Mouse (Mus musculus): ENCODE measurements around the gene Zfp950. TPM values are rescaled to one million over a fixed set of nuclear protein-coding genes. Genes with fewer than 3 reads are reported as not detected.

Zfp950 gene
- polyA plus RNA-seq, 1 experiment from 2014 or later = 26.3 TPM

DNA sequence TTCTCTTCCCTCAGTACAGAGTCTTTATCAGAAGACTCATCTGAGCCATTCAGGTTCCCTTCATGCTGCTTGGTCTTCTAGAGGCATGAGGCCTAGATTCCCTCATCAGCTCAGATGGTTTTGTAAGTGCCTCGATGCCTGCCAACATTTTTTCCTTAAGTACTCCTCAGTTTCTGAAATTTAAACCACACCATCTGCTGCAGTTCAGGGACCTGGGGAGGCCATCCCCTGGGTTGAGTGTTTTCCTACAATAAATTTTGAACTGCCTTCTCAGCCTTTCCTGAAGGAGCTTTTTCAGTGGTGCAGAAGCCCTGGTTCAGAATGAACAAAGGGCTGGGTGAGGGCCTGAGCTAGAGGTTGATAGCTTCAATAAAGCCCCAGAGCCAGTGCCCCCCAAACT, 91.2 kb downstream of the Zfp950 start:
- Histone ChIP-seq H3K4me2 (no peak overlapping the region), H3K36me3 (ENCODE audit: control insufficient read depth, insufficient read depth, low read length) (no peaks in the 10 kb centered on the region), H3K27ac (ENCODE audit: low read depth, low read length) (no peak overlapping the region), H3K27me3 (ENCODE audit: control insufficient read depth, insufficient read depth, low read length) (no peaks in the 10 kb centered on the region), H3K9me3 (replicated peaks; ENCODE audit: control insufficient read depth, low read length) (no peaks in the 10 kb centered on the region), H3K9ac (ENCODE audit: low read depth, low read length) (no peak overlapping the region), H3K4me1 (ENCODE audit: control insufficient read depth, insufficient read depth, low read length) (no peaks in the 10 kb centered on the region), H3K4me3 (ENCODE audit: low read depth, low read length) (no peak overlapping the region)
- 77% methylated on average over 1 of the region's 1 CpGs for whole genome bisulfite sequencing (ENCODE audit: insufficient replicate concordance)
- ATAC-seq (replicated peaks; ENCODE audit: insufficient number of reproducible peaks, low FRiP score, low TSS enrichment) = no peak

DNA sequence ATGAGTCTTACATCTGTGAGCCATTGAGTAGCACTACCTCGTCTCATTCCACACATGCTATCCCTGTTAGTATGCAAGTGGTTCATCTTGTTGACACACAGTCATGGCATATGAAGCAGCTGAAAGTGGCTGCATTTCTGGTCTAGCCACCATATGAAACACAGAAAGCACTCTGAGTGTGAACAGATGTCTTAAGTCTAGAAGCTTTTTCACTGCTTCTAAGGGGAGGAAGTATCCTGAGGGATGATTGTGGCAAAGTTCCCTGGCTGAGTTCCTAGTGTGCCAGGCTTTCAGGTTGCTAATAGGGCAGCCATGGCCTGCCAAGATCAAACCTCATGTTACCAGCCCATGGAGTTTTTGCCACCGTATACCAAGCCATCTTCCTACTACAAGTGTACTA, 92.0 kb downstream of the Zfp950 start:
- Histone ChIP-seq H3K4me3 (ENCODE audit: low read depth, low read length) (no peak overlapping the region), H3K4me1 (ENCODE audit: control insufficient read depth, insufficient read depth, low read length) (no peaks in the 10 kb centered on the region), H3K9ac (ENCODE audit: low read depth, low read length) (no peak overlapping the region), H3K36me3 (ENCODE audit: control insufficient read depth, insufficient read depth, low read length) (no peaks in the 10 kb centered on the region), H3K27me3 (ENCODE audit: control insufficient read depth, insufficient read depth, low read length) (no peaks in the 10 kb centered on the region), H3K4me2 (no peak overlapping the region), H3K9me3 (replicated peaks; ENCODE audit: control insufficient read depth, low read length) (no peaks in the 10 kb centered on the region), H3K27ac (ENCODE audit: low read depth, low read length) (no peak overlapping the region)
- no peak for ATAC-seq (replicated peaks; ENCODE audit: insufficient number of reproducible peaks, low FRiP score, low TSS enrichment)
- 78% methylated on average over 2 of the region's 2 CpGs for WGBS (ENCODE audit: insufficient replicate concordance)

DNA sequence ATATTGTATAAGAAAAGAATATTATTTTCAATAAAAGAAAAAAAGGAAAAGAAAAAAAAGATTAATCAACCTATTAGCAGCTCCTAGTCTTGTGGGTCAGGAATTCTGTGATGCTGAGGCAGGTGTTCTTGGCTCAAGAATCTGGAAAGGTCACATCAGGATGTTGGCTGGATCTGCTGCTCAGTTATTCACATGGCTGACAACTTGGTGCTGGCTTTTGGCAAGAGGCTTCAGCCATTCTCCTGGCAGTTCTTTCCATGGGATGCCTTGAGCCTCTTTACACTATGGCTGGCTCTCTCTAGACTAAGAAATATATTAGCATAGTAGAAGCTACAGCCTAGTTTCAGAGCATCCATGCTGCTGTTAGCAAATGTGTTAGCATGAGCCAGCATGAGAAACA, 101.5 kb downstream of the Zfp950 start:
- H3K9ac ChIP-seq (ENCODE audit: low read depth, low read length) = no peak overlapping the region
- peaks cover 3% of the 10 kb centered on the region; the same call in 1 of the 2 replicates for H3K36me3 ChIP-seq (ENCODE audit: control insufficient read depth, insufficient read depth, low read length)
- H3K27me3 ChIP-seq (ENCODE audit: control insufficient read depth, insufficient read depth, low read length) = no peaks in the 10 kb centered on the region
- no peak for ATAC-seq (replicated peaks; ENCODE audit: insufficient number of reproducible peaks, low FRiP score, low TSS enrichment)
- H3K4me1 ChIP-seq (ENCODE audit: control insufficient read depth, insufficient read depth, low read length) = no peaks in the 10 kb centered on the region
- H3K4me3 ChIP-seq (ENCODE audit: low read depth, low read length) = no peak overlapping the region
- no peak overlapping the region for H3K27ac ChIP-seq (ENCODE audit: low read depth, low read length)
- no peak overlapping the region for H3K4me2 ChIP-seq
- no peaks in the 10 kb centered on the region for H3K9me3 ChIP-seq (replicated peaks; ENCODE audit: control insufficient read depth, low read length)

DNA sequence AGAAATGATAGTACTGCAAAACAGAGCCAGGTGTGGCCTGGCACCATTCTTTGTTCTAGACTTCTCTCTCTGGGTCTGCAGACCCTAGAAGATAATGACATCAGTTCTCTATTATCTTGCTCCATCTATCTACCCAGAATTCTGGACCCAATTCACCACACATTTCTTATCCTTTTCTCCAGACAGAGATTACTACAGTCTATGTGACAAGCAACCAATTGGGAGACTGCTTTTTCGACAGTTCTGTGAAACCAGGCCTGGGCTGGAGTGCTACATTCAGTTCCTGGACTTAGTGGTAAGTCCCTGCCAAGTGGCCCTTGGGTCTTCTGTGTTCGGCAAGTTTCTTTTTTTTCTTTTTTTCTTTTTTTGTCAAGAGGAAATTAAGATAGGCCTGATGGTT, 109.1 kb downstream of the Zfp950 start:
- 63% methylated on average over 2 of the region's 2 CpGs for WGBS (ENCODE audit: insufficient replicate concordance)
- Histone ChIP-seq H3K4me1 (ENCODE audit: control insufficient read depth, insufficient read depth, low read length) (0 out of 2 replicates have a peak, but pooled peaks cover 13% of the 10 kb centered on the region), H3K9me3 (replicated peaks; ENCODE audit: control insufficient read depth, low read length) (no peaks in the 10 kb centered on the region), H3K4me3 (ENCODE audit: low read depth, low read length) (no peak overlapping the region), H3K27ac (ENCODE audit: low read depth, low read length) (no peak overlapping the region), H3K36me3 (ENCODE audit: control insufficient read depth, insufficient read depth, low read length) (no peaks in the 10 kb centered on the region), H3K27me3 (ENCODE audit: control insufficient read depth, insufficient read depth, low read length) (no peaks in the 10 kb centered on the region), H3K9ac (ENCODE audit: low read depth, low read length) (no peak overlapping the region), H3K4me2 (no peak overlapping the region)
- ATAC-seq (replicated peaks; ENCODE audit: insufficient number of reproducible peaks, low FRiP score, low TSS enrichment) = no peak

DNA sequence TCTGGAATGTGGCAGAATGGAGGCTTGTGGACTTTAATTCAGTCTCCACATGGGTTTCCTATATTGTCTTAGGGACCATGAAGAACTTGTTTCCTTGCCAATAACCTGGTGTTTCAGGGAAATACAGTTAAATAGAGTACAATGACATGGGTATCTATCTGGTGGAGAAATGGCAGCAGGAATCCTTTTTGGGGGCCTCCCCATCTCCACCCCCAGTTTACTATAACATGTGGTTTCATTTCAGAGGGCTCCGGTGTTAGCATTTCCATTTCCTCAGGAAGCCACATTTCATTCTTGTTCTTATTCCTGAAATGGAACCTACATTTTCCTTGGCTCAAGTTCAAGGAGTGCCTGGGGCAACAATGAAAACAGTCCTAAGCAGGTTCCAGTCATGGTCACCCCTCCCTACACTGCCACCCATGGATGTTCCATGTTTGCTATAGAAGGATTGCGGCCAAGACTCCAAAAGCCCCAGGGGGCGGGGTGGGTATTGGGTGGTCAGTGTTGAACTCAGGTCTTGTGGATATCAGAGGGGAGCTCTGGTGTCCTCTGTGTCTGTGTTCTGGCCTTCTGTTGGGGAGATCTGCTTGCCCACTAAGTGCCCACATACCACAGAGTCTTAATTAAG, 118.6 kb downstream of the Zfp950 start:
- no peak for ATAC-seq (replicated peaks; ENCODE audit: insufficient number of reproducible peaks, low FRiP score, low TSS enrichment)
- Histone ChIP-seq H3K27ac (ENCODE audit: low read depth, low read length) (peak overlapping the region; percentile 75), H3K27me3 (ENCODE audit: control insufficient read depth, insufficient read depth, low read length) (no peaks in the 10 kb centered on the region), H3K36me3 (ENCODE audit: control insufficient read depth, insufficient read depth, low read length) (no peaks in the 10 kb centered on the region), H3K4me1 (ENCODE audit: control insufficient read depth, insufficient read depth, low read length) (no peaks in the 10 kb centered on the region), H3K9ac (ENCODE audit: low read depth, low read length) (no peak overlapping the region), H3K4me2 (no peak overlapping the region; the same call in 1 of the 2 replicates), H3K4me3 (ENCODE audit: low read depth, low read length) (no peak overlapping the region), H3K9me3 (replicated peaks; ENCODE audit: control insufficient read depth, low read length) (no peaks in the 10 kb centered on the region)
- WGBS (ENCODE audit: insufficient replicate concordance) = 78% methylated on average over 3 of the region's 3 CpGs

DNA sequence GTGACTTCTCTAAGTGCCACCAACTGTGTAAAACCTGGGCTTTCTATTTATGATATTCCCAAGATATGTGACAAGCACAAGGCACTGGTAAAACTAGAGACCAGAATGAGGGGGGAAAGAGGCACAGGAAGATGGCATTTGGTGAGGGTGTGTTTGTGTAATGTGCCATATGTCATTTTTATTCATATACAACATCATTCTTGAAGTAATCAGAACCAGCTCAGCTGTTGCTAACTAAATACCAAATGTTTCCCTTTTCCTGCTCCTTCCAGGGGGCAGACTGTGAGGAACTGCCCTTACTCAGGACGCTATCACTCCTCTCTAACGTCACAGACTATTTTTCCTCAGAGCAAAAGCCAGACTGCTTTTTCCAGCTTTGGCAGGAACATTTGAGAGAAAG, 119.1 kb downstream of the Zfp950 start:
- Histone ChIP-seq H3K9ac (ENCODE audit: low read depth, low read length) (no peak overlapping the region), H3K4me1 (ENCODE audit: control insufficient read depth, insufficient read depth, low read length) (no peaks in the 10 kb centered on the region), H3K27me3 (ENCODE audit: control insufficient read depth, insufficient read depth, low read length) (no peaks in the 10 kb centered on the region), H3K4me3 (ENCODE audit: low read depth, low read length) (no peak overlapping the region), H3K9me3 (replicated peaks; ENCODE audit: control insufficient read depth, low read length) (no peaks in the 10 kb centered on the region), H3K4me2 (no peak overlapping the region), H3K27ac (ENCODE audit: low read depth, low read length) (peak overlapping the region; percentile 75), H3K36me3 (ENCODE audit: control insufficient read depth, insufficient read depth, low read length) (no peaks in the 10 kb centered on the region)
- 53% methylated on average over 2 of the region's 2 CpGs for WGBS (ENCODE audit: insufficient replicate concordance)
- ATAC-seq (replicated peaks; ENCODE audit: insufficient number of reproducible peaks, low FRiP score, low TSS enrichment) = no peak

DNA sequence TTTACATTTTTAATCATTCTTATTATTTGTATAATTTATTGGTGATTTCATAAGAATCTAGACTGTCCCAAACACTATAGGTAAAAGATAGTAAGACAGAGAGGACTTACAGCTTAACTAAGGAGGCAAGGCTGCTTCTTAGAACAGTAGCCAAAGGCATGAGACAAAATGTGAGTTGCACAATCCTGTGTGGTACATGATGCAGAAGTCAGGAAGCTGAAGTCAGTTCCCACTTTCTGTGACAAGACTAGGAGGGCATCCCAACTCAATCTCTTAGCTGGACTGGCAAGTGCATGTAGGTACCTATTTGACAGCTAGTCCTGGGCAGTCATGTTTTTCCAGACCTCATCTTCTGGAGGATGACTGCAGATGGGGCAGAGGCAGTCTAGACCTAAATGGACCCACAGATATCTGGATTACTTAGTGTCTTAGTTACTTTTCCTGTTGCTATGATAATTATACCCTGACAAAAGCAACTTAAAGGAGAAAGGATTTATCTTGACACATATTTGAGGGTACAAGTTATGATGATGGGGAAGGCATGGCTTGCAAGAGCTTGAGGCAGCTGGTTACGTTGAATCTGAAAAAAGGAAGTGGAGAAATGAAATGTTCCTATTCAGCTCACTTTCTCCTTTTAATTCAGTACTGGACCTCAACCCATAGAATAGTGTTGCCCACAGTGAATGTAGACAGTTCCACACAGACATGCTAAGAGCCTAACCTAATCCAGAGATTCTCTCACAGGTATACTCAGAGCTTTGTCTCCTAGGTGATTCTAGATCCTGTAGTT, 123.0 kb downstream of the Zfp950 start:
- no peaks in the 10 kb centered on the region for H3K9me3 ChIP-seq (replicated peaks; ENCODE audit: control insufficient read depth, low read length)
- H3K4me3 ChIP-seq (ENCODE audit: low read depth, low read length) = no peak overlapping the region
- no peak overlapping the region for H3K4me2 ChIP-seq
- no peak for ATAC-seq (replicated peaks; ENCODE audit: insufficient number of reproducible peaks, low FRiP score, low TSS enrichment)
- H3K27ac ChIP-seq (ENCODE audit: low read depth, low read length) = no peak overlapping the region
- H3K4me1 ChIP-seq (ENCODE audit: control insufficient read depth, insufficient read depth, low read length) = no peaks in the 10 kb centered on the region
- H3K36me3 ChIP-seq (ENCODE audit: control insufficient read depth, insufficient read depth, low read length) = no peaks in the 10 kb centered on the region
- no peaks in the 10 kb centered on the region for H3K27me3 ChIP-seq (ENCODE audit: control insufficient read depth, insufficient read depth, low read length)
- H3K9ac ChIP-seq (ENCODE audit: low read depth, low read length) = no peak overlapping the region
- WGBS (ENCODE audit: insufficient replicate concordance) = 79% methylated on average over 1 of the region's 1 CpGs

DNA sequence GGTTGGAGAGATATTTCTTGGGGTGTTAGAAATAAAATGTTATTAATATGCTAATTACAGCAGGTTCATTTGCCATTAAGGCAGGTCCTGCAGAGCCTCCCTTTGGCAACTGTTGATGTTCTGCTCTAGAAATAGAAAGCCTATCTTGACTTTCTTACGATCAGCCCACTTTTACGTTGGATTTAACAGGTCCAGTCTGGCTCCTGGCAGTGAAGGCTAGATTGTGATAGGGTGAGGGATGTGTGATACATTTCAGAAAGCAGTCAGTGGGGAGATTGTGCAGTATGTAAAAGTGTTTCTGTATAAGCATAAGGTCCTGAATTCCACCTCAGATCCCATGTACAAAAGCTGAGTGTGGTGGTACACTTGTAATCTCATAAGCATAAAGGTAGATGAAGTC, 131.4 kb downstream of the Zfp950 start:
- no peak overlapping the region for H3K27ac ChIP-seq (ENCODE audit: low read depth, low read length)
- no peak for ATAC-seq (replicated peaks; ENCODE audit: insufficient number of reproducible peaks, low FRiP score, low TSS enrichment)
- no peak overlapping the region for H3K4me3 ChIP-seq (ENCODE audit: low read depth, low read length)

More for the DNA sequence above, 131.4 kb downstream of the Zfp950 start:
- Histone ChIP-seq H3K27me3 (ENCODE audit: control insufficient read depth, insufficient read depth, low read length) (no peaks in the 10 kb centered on the region), H3K36me3 (ENCODE audit: control insufficient read depth, insufficient read depth, low read length) (no peaks in the 10 kb centered on the region), H3K9me3 (replicated peaks; ENCODE audit: control insufficient read depth, low read length) (no peaks in the 10 kb centered on the region), H3K9ac (ENCODE audit: low read depth, low read length) (no peak overlapping the region), H3K4me1 (ENCODE audit: control insufficient read depth, insufficient read depth, low read length) (peaks cover 5% of the 10 kb centered on the region; the same call in 1 of the 2 replicates), H3K4me2 (no peak overlapping the region)
- 35% methylated on average over 2 of the region's 2 CpGs for WGBS (ENCODE audit: insufficient replicate concordance)

Data from heart, embryonic 11.5 days (tissue).